Mouse (Mus musculus) intestine, embryonic 15.5 days (tissue): ENCODE results near the gene Rnf7. TPM values are rescaled to one million over a fixed set of nuclear protein-coding genes. Genes with fewer than 3 reads are reported as not detected.
"Not testable (repeated sequence)": the region's sequence is repeated elsewhere in the genome, so short reads cannot be mapped to it uniquely, and the experiment has no call there.

Experiments
- ATAC-seq: fragments of 200-750 bp; cut with Nextera tagmentation; 2 replicates; pipeline ENCODE4 v1.8.0; 2017; ENCODE audit warnings: moderate TSS enrichment, moderate library complexity
- H3K27ac ChIP-seq: fragments of 300-500 bp; sonication (generic); 2 replicates; pipeline ENCODE4 v1.5.1; 2015; ENCODE audit warnings: mild to moderate bottlenecking, inconsistent platforms
- H3K27me3 ChIP-seq: fragments of 300-500 bp; sonication (generic); replicated peaks from 2 replicates; pipeline ENCODE4 v1.6.1; 2015; ENCODE audit warnings: inconsistent platforms
- H3K36me3 ChIP-seq: fragments of 300-500 bp; sonication (generic); 2 replicates; pipeline ENCODE4 v1.6.1; 2015; ENCODE audit warnings: inconsistent platforms
- H3K4me1 ChIP-seq: fragments of 300-500 bp; sonication (generic); replicated peaks from 2 replicates; pipeline ENCODE4 v1.6.1; 2015; ENCODE audit warnings: inconsistent platforms
- H3K4me2 ChIP-seq: fragments of 300-500 bp; sonication (generic); replicated peaks from 2 replicates; pipeline ENCODE4 v1.6.1; 2015; ENCODE audit warnings: mild to moderate bottlenecking, inconsistent platforms
- H3K4me3 ChIP-seq: fragments of 300-500 bp; sonication (generic); replicated peaks from 2 replicates; pipeline ENCODE4 v1.5.1; 2015; ENCODE audit warnings: inconsistent platforms
- H3K9ac ChIP-seq: fragments of 300-500 bp; sonication (generic); 2 replicates; pipeline ENCODE4 v1.6.1; 2015; ENCODE audit warnings: inconsistent platforms
- H3K9me3 ChIP-seq: fragments of 300-500 bp; sonication (generic); 2 replicates; pipeline ENCODE4 v1.6.1; 2016; ENCODE audit warnings: inconsistent platforms
- WGBS: fragments of 180-500 bp; shearing (Covaris S2); methylation state at CpG from one replicate; pipeline ENCODE4 v1.1.7; 2015; 5-methylcytosine and 5-hydroxymethylcytosine counted together
- polyA plus RNA-seq: library from polyadenylated mRNA; unstranded; fragments of >200 nt; fragmentation: Nextera tagmentation; extraction: Ambion mirVana; gene quantifications from 2 replicates; pipeline ENCODE4 v1.2.1, GENCODE M21; 2015

The Rnf7 gene
- polyA plus RNA-seq, 1 experiment from 2014 or later, result 183 TPM

- Histone ChIP-seq H3K36me3 (no peaks in the 10 kb centered on the region), H3K27me3 (no peaks in the 10 kb centered on the region), H3K9ac (no peak overlapping the region), H3K27ac (no peak overlapping the region), H3K4me1 (peaks cover 5% of the 10 kb centered on the region; the same call in 1 of the 2 replicates), H3K4me3 (no peak overlapping the region), H3K4me2 (no peak overlapping the region), H3K9me3 (no peaks in the 10 kb centered on the region)
- ATAC-seq, result no peak; the same call in 1 of the 2 replicates
- WGBS, result 67% methylated on average over 6 of the region's 6 CpGs
Observed at GRCm38 (mm10) chr9:96502856-96503610, 24.6 kb upstream of the Rnf7 start.

GRCm38 (mm10) chr9:96501217-96501616 is 22.7 kb upstream of the Rnf7 start:
- H3K27me3 ChIP-seq, result no peaks in the 10 kb centered on the region
- H3K4me3 ChIP-seq, result no peak overlapping the region
- H3K4me1 ChIP-seq, result peaks cover 4% of the 10 kb centered on the region; the same call in 1 of the 2 replicates
- ATAC-seq, result no peak
- WGBS, result 41% methylated on average over 7 of the region's 7 CpGs
- no peak overlapping the region for H3K9ac ChIP-seq
- no peaks in the 10 kb centered on the region for H3K9me3 ChIP-seq
- H3K4me2 ChIP-seq, result no peak overlapping the region
- no peak overlapping the region for H3K27ac ChIP-seq
- H3K36me3 ChIP-seq, result no peaks in the 10 kb centered on the region

GRCm38 (mm10) chr9:96493212-96493611 is 14.7 kb upstream of the Rnf7 start:
- Histone ChIP-seq H3K27ac (no peak overlapping the region), H3K9ac (no peak overlapping the region), H3K27me3 (no peaks in the 10 kb centered on the region), H3K36me3 (no peaks in the 10 kb centered on the region), H3K4me1 (no peaks in the 10 kb centered on the region), H3K4me3 (no peak overlapping the region), H3K4me2 (no peak overlapping the region), H3K9me3 (no peaks in the 10 kb centered on the region)
- 13% methylated on average over 3 of the region's 3 CpGs for WGBS
- ATAC-seq, result peak; percentile 47; the same call in 1 of the 2 replicates

GRCm38 (mm10) chr9:96491810-96492209 is 13.3 kb upstream of the Rnf7 start:
- H3K27me3 ChIP-seq, result no peaks in the 10 kb centered on the region
- no peak overlapping the region for H3K4me2 ChIP-seq
- H3K27ac ChIP-seq, result no peak overlapping the region
- H3K9ac ChIP-seq, result no peak overlapping the region
- no peaks in the 10 kb centered on the region for H3K9me3 ChIP-seq
- no peaks in the 10 kb centered on the region for H3K4me1 ChIP-seq
- WGBS, result 43% methylated on average over 12 of the region's 12 CpGs
- no peaks in the 10 kb centered on the region for H3K36me3 ChIP-seq
- no peak overlapping the region for H3K4me3 ChIP-seq
- no peak for ATAC-seq

- 92% methylated on average over 5 of the region's 5 CpGs for WGBS
- H3K4me3 ChIP-seq, H3K27me3 ChIP-seq, ATAC-seq, H3K36me3 ChIP-seq, H3K27ac ChIP-seq, H3K4me2 ChIP-seq, H3K9me3 ChIP-seq, H3K4me1 ChIP-seq, H3K9ac ChIP-seq: not testable (repeated sequence)
Observed at GRCm38 (mm10) chr9:96487869-96488268, 9.4 kb upstream of the Rnf7 start.

GRCm38 (mm10) chr9:96483648-96484047 is 5.2 kb upstream of the Rnf7 start:
- Histone ChIP-seq H3K4me1 (no peaks in the 10 kb centered on the region), H3K4me3 (no peak overlapping the region), H3K9ac (no peak overlapping the region), H3K27ac (no peak overlapping the region), H3K27me3 (no peaks in the 10 kb centered on the region), H3K36me3 (no peaks in the 10 kb centered on the region), H3K4me2 (no peak overlapping the region), H3K9me3 (no peaks in the 10 kb centered on the region)
- 58% methylated on average over 2 of the region's 2 CpGs for WGBS
- ATAC-seq, result no peak

- Histone ChIP-seq H3K9me3 (no peaks in the 10 kb centered on the region), H3K36me3 (no peaks in the 10 kb centered on the region), H3K4me2 (no peak overlapping the region), H3K4me1 (no peaks in the 10 kb centered on the region), H3K4me3 (no peak overlapping the region), H3K27ac (no peak overlapping the region), H3K27me3 (no peaks in the 10 kb centered on the region), H3K9ac (no peak overlapping the region)
- ATAC-seq, result no peak
- WGBS, result 66% methylated on average over 3 of the region's 3 CpGs
Observed at GRCm38 (mm10) chr9:96483028-96483427, 4.6 kb upstream of the Rnf7 start.

GRCm38 (mm10) chr9:96472356-96472755 is 6.1 kb downstream of the Rnf7 start:
- no peak overlapping the region for H3K9ac ChIP-seq
- H3K4me3 ChIP-seq, result no peak overlapping the region
- H3K27me3 ChIP-seq, result no peaks in the 10 kb centered on the region
- H3K4me2 ChIP-seq, result no peak overlapping the region
- ATAC-seq, result no peak
- peaks cover 4% of the 10 kb centered on the region; the same call in 1 of the 2 replicates for H3K4me1 ChIP-seq
- H3K27ac ChIP-seq, result no peak overlapping the region
- H3K36me3 ChIP-seq, result peaks cover 8% of the 10 kb centered on the region
- H3K9me3 ChIP-seq, result no peaks in the 10 kb centered on the region
- 87% methylated on average over 3 of the region's 3 CpGs for WGBS

GRCm38 (mm10) chr9:96471681-96472080 is 6.8 kb downstream of the Rnf7 start:
- WGBS, result 89% methylated on average over 4 of the region's 4 CpGs
- H3K4me1 ChIP-seq, H3K9me3 ChIP-seq, ATAC-seq, H3K27me3 ChIP-seq, H3K36me3 ChIP-seq, H3K9ac ChIP-seq, H3K27ac ChIP-seq, H3K4me2 ChIP-seq, H3K4me3 ChIP-seq: not testable (repeated sequence)

- H3K27ac ChIP-seq, result no peak overlapping the region
- ATAC-seq, result peak; percentile 76
- no peak overlapping the region for H3K4me3 ChIP-seq
- no peaks in the 10 kb centered on the region for H3K27me3 ChIP-seq
- H3K4me1 ChIP-seq, result 0 out of 2 replicates have a peak, but pooled peaks cover 2% of the 10 kb centered on the region
- peaks cover 8% of the 10 kb centered on the region; the same call in 1 of the 2 replicates for H3K36me3 ChIP-seq
- H3K4me2 ChIP-seq, result no peak overlapping the region
- WGBS, result 91% methylated on average over 8 of the region's 8 CpGs
- no peak overlapping the region for H3K9ac ChIP-seq
- H3K9me3 ChIP-seq, result no peaks in the 10 kb centered on the region
Observed at GRCm38 (mm10) chr9:96470266-96470974, 8.1 kb downstream of the Rnf7 start.

GRCm38 (mm10) chr9:96469556-96470265 is 8.8 kb downstream of the Rnf7 start:
- Histone ChIP-seq H3K4me2 (no peak overlapping the region), H3K9ac (no peak overlapping the region), H3K4me3 (no peak overlapping the region), H3K9me3 (no peaks in the 10 kb centered on the region), H3K27me3 (no peaks in the 10 kb centered on the region), H3K4me1 (0 out of 2 replicates have a peak, but pooled peaks cover 2% of the 10 kb centered on the region), H3K36me3 (peaks cover 8% of the 10 kb centered on the region; the same call in 1 of the 2 replicates), H3K27ac (no peak overlapping the region)
- 60% methylated on average over 8 of the region's 8 CpGs for WGBS
- peak; percentile 48 for ATAC-seq

- H3K4me1 ChIP-seq, result no peaks in the 10 kb centered on the region
- no peak overlapping the region for H3K9ac ChIP-seq
- no peak overlapping the region for H3K4me2 ChIP-seq
- H3K4me3 ChIP-seq, result no peak overlapping the region
- WGBS, result 77% methylated on average over 10 of the region's 10 CpGs
- ATAC-seq, result no peak
- no peaks in the 10 kb centered on the region for H3K27me3 ChIP-seq
- no peaks in the 10 kb centered on the region for H3K36me3 ChIP-seq
- H3K27ac ChIP-seq, result no peak overlapping the region
- no peaks in the 10 kb centered on the region for H3K9me3 ChIP-seq
Observed at GRCm38 (mm10) chr9:96463708-96464107, 14.8 kb downstream of the Rnf7 start.
